9 mouse cellular contexts compared by ENCODE assay signal in genomic region chr3:127625701-127626399, GRCm38 (mm10). TPM values are rescaled to one million over a fixed set of nuclear protein-coding genes. Genes with fewer than 3 reads are reported as not detected.
DNase-seq lines count a peak whose midpoint lies in the region; ATAC-seq lines count a peak whose summit lies in the region.
"Had no signal": no experiment of that assay in that cellular context is flagged by ENCODE, and none has a peak within 500 bp of the region (broad histone marks: within the 10 kb centered on the region; RNA-seq: fewer than 3 reads in every experiment).

No protein-coding gene starts in this region.

- no peaks in the 10 kb centered on the region for H3K36me3 ChIP-seq in lung, embryonic 15.5 days
- H3K36me3 ChIP-seq in embryonic facial prominence, embryonic 13.5 days = no peaks in the 10 kb centered on the region
- H3K36me3 ChIP-seq in intestine, embryonic 15.5 days = no peaks in the 10 kb centered on the region
- no peaks in the 10 kb centered on the region for H3K36me3 ChIP-seq in midbrain, embryonic 12.5 days

- ATAC-seq in lung, embryonic 15.5 days (ENCODE audit: borderline replicate concordance, extremely low read depth, low FRiP score, low TSS enrichment) = no peak; the same call in 1 of the 2 replicates
- no peak for ATAC-seq in embryonic facial prominence, embryonic 13.5 days (ENCODE audit: insufficient number of reproducible peaks, insufficient read depth, low FRiP score, low TSS enrichment, low read depth)
- peak; percentile 27; the same call in 1 of the 2 replicates for ATAC-seq in intestine, embryonic 15.5 days
- ATAC-seq in midbrain, embryonic 12.5 days (ENCODE audit: low FRiP score, low read depth) = peak; percentile 56
- no peak for ATAC-seq in frontal cortex, adult (ENCODE audit: low TSS enrichment)

- H3K27me3 ChIP-seq in lung, embryonic 15.5 days = peaks cover 68% of the 10 kb centered on the region
- peaks cover 77% of the 10 kb centered on the region for H3K27me3 ChIP-seq in embryonic facial prominence, embryonic 13.5 days
- H3K27me3 ChIP-seq in intestine, embryonic 15.5 days (replicated peaks) = peaks cover 52% of the 10 kb centered on the region
- peaks cover 89% of the 10 kb centered on the region for H3K27me3 ChIP-seq in midbrain, embryonic 12.5 days

- H3K27ac ChIP-seq in lung, embryonic 15.5 days = no peak overlapping the region
- no peak overlapping the region for H3K27ac ChIP-seq in embryonic facial prominence, embryonic 13.5 days
- H3K27ac ChIP-seq in intestine, embryonic 15.5 days = no peak overlapping the region
- peak overlapping the region; percentile 63 for H3K27ac ChIP-seq in midbrain, embryonic 12.5 days (replicated peaks)

- peak overlapping the region; percentile 69 for H3K4me2 ChIP-seq in lung, embryonic 15.5 days
- H3K4me2 ChIP-seq in embryonic facial prominence, embryonic 13.5 days = peak overlapping the region; percentile 70
- peak overlapping the region; percentile 83 for H3K4me2 ChIP-seq in intestine, embryonic 15.5 days (replicated peaks)
- H3K4me2 ChIP-seq in midbrain, embryonic 12.5 days (replicated peaks) = peak overlapping the region; percentile 48

- under 1% methylated on average over 28 of the region's 28 CpGs for WGBS in lung, embryonic 15.5 days
- WGBS in embryonic facial prominence, embryonic 13.5 days = under 1% methylated on average over 28 of the region's 28 CpGs
- 2% methylated on average over 28 of the region's 28 CpGs for WGBS in intestine, embryonic 15.5 days
- under 1% methylated on average over 28 of the region's 28 CpGs for WGBS in midbrain, embryonic 12.5 days

- no peak overlapping the region for H3K9ac ChIP-seq in lung, embryonic 15.5 days
- H3K9ac ChIP-seq in embryonic facial prominence, embryonic 13.5 days = no peak overlapping the region
- H3K9ac ChIP-seq in intestine, embryonic 15.5 days = no peak overlapping the region
- H3K9ac ChIP-seq in midbrain, embryonic 12.5 days (replicated peaks) = peak overlapping the region; percentile 11; the same call in 1 of the 2 replicates

- peaks cover 23% of the 10 kb centered on the region for H3K4me1 ChIP-seq in lung, embryonic 15.5 days
- peaks cover 24% of the 10 kb centered on the region for H3K4me1 ChIP-seq in embryonic facial prominence, embryonic 13.5 days
- H3K4me1 ChIP-seq in intestine, embryonic 15.5 days (replicated peaks) = peaks cover 17% of the 10 kb centered on the region
- H3K4me1 ChIP-seq in midbrain, embryonic 12.5 days = peaks cover 42% of the 10 kb centered on the region

- peak overlapping the region; percentile 31 for H3K4me3 ChIP-seq in lung, embryonic 15.5 days
- peak overlapping the region; percentile 41 for H3K4me3 ChIP-seq in embryonic facial prominence, embryonic 13.5 days
- peak overlapping the region; percentile 38 for H3K4me3 ChIP-seq in intestine, embryonic 15.5 days (replicated peaks)
- peak overlapping the region; percentile 34 for H3K4me3 ChIP-seq in midbrain, embryonic 12.5 days

- DNase-seq in lung, postnatal 36 days = no peak
- DNase-seq in frontal cortex, postnatal 25 days (ENCODE audit: low spot score in 2 of 2) = no peak
- DNase-seq in layer of hippocampus, postnatal 14 days (ENCODE audit: low spot score in 2 of 2) = no peak

- no peaks in the 10 kb centered on the region for H3K9me3 ChIP-seq in lung, embryonic 15.5 days
- H3K9me3 ChIP-seq in embryonic facial prominence, embryonic 13.5 days = no peaks in the 10 kb centered on the region
- no peaks in the 10 kb centered on the region for H3K9me3 ChIP-seq in intestine, embryonic 15.5 days
- no peaks in the 10 kb centered on the region for H3K9me3 ChIP-seq in midbrain, embryonic 12.5 days

RNA-seq across cellular contexts. Expression of gene Neurog2, which starts 7.1 kb away (rescaled TPM):
- not detected in 2 replicates for polyA plus RNA-seq in lung, embryonic 15.5 days (2015; fragmentation: Nextera tagmentation; extraction: Ambion mirVana)
- polyA plus RNA-seq in embryonic facial prominence, embryonic 13.5 days (2015; fragmentation: Nextera tagmentation; extraction: Ambion mirVana) = 0.26 and 0.32 TPM in 2 replicates
- polyA plus RNA-seq in intestine, embryonic 15.5 days (2015; fragmentation: Nextera tagmentation; extraction: Ambion mirVana) = 0.19 TPM in 1 of 2 replicates, not detected in the other
- 83.0 and 155 TPM in 2 replicates for polyA plus RNA-seq in midbrain, embryonic 12.5 days (2016; fragmentation: Nextera tagmentation; extraction: Ambion mirVana)
- total RNA-seq in layer of hippocampus, postnatal 14 days (2021) = 1 to 10 TPM; 2.4 to 2.8 TPM
- total RNA-seq: neutrophil, adult 5-6 weeks had no signal

Comparison
In these comparisons a context has a peak if more than half of its experiments do, and no peak if none do; other contexts are left out.
1. ATAC-seq: peak in intestine, embryonic 15.5 days (single experiment) and midbrain, embryonic 12.5 days (single experiment); none in lung, embryonic 15.5 days (single experiment), embryonic facial prominence, embryonic 13.5 days (single experiment) and frontal cortex, adult (single experiment).
2. RNA of gene Neurog2, which starts 7.1 kb away (polyA plus RNA-seq): 83.0 to 155 TPM in midbrain, embryonic 12.5 days; 0.26 to 0.32 TPM in embryonic facial prominence, embryonic 13.5 days, 0.19 TPM in intestine, embryonic 15.5 days and not detected in lung, embryonic 15.5 days; every median in the first group is over 10 times any median in the second.
3. Peak in every context shown above with its lines, with median percentiles within 50 percentile points of each other: H3K4me2 ChIP-seq and H3K4me3 ChIP-seq.